Mouse (Mus musculus): ENCODE measurements around the gene Foxg1. TPM values are rescaled to one million over a fixed set of nuclear protein-coding genes. Genes with fewer than 3 reads are reported as not detected.
A peak's percentile ranks its signal among the peaks of the same experiment; 100 is the strongest.

Gene Foxg1
- polyA plus RNA-seq, 1 experiment from 2014 or later, result 0.79 TPM

- no peak for DNase-seq (ENCODE audit: low spot score)
- no peak overlapping the region for H3K4me3 ChIP-seq
- 4% methylated on average over 11 of the region's 11 CpGs for WGBS
These were observed 3.0 kb upstream of the Foxg1 start for GRCm38 (mm10) chr12:49379446-49379845.

GRCm38 (mm10) chr12:49380442-49380841 is 2.0 kb upstream of the Foxg1 start:
- no peaks in the 10 kb centered on the region for H3K36me3 ChIP-seq
- H3K27ac ChIP-seq, result no peak overlapping the region
- DNase-seq (ENCODE audit: low spot score), result no peak
- H3K4me1 ChIP-seq, result peaks cover 14% of the 10 kb centered on the region
- H3K9me3 ChIP-seq, result no peaks in the 10 kb centered on the region
- H3K27me3 ChIP-seq (ENCODE audit: insufficient read depth, poor library complexity, severe bottlenecking), result peaks cover 100% of the 10 kb centered on the region
- WGBS, result under 1% methylated on average over 4 of the region's 4 CpGs
- no peak overlapping the region for H3K4me3 ChIP-seq

More at GRCm38 (mm10) chr12:49379446-49379845, 3.0 kb upstream of the Foxg1 start:
- Histone ChIP-seq H3K36me3 (no peaks in the 10 kb centered on the region), H3K4me1 (peaks cover 11% of the 10 kb centered on the region), H3K9me3 (no peaks in the 10 kb centered on the region), H3K27ac (no peak overlapping the region), H3K27me3 (ENCODE audit: insufficient read depth, poor library complexity, severe bottlenecking) (peaks cover 100% of the 10 kb centered on the region)

GRCm38 (mm10) chr12:49381031-49381525 is 1.4 kb upstream of the Foxg1 start:
- no peak overlapping the region for H3K4me3 ChIP-seq
- 4% methylated on average over 4 of the region's 4 CpGs for WGBS

GRCm38 (mm10) chr12:49381721-49382365 is 617 bp upstream of the Foxg1 start:
- no peaks in the 10 kb centered on the region for H3K9me3 ChIP-seq
- WGBS, result under 1% methylated on average over 19 of the region's 19 CpGs
- no peak overlapping the region for H3K4me3 ChIP-seq
- peaks cover 14% of the 10 kb centered on the region for H3K4me1 ChIP-seq
- no peak overlapping the region for H3K27ac ChIP-seq
- no peak for DNase-seq (ENCODE audit: low spot score)
- H3K27me3 ChIP-seq (ENCODE audit: insufficient read depth, poor library complexity, severe bottlenecking), result peaks cover 100% of the 10 kb centered on the region
- H3K36me3 ChIP-seq, result no peaks in the 10 kb centered on the region

More at GRCm38 (mm10) chr12:49381031-49381525, 1.4 kb upstream of the Foxg1 start:
- Histone ChIP-seq H3K27me3 (ENCODE audit: insufficient read depth, poor library complexity, severe bottlenecking) (peaks cover 100% of the 10 kb centered on the region), H3K27ac (no peak overlapping the region), H3K9me3 (no peaks in the 10 kb centered on the region), H3K4me1 (peaks cover 14% of the 10 kb centered on the region), H3K36me3 (no peaks in the 10 kb centered on the region)
- DNase-seq (ENCODE audit: low spot score), result no peak

GRCm38 (mm10) chr12:49383521-49384133 is 1.2 kb downstream of the Foxg1 start:
- Histone ChIP-seq H3K4me3 (peak overlapping the region; percentile 60), H3K27me3 (ENCODE audit: insufficient read depth, poor library complexity, severe bottlenecking) (peaks cover 95% of the 10 kb centered on the region), H3K4me1 (peaks cover 14% of the 10 kb centered on the region), H3K27ac (no peak overlapping the region), H3K36me3 (no peaks in the 10 kb centered on the region), H3K9me3 (no peaks in the 10 kb centered on the region)
- DNase-seq (ENCODE audit: low spot score), result no peak
- WGBS, result under 1% methylated on average over 53 of the region's 67 CpGs

GRCm38 (mm10) chr12:49384295-49384875 is 1.9 kb downstream of the Foxg1 start:
- WGBS, result under 1% methylated on average over 59 of the region's 66 CpGs
- no peak for DNase-seq (ENCODE audit: low spot score)
- Histone ChIP-seq H3K4me1 (peaks cover 14% of the 10 kb centered on the region), H3K36me3 (no peaks in the 10 kb centered on the region), H3K9me3 (no peaks in the 10 kb centered on the region), H3K27me3 (ENCODE audit: insufficient read depth, poor library complexity, severe bottlenecking) (peaks cover 94% of the 10 kb centered on the region), H3K4me3 (peak overlapping the region; percentile 60), H3K27ac (no peak overlapping the region)

- no peak within 1 kb of the TSS for H3K27ac ChIP-seq
- 2% methylated on average over 66 of the region's 75 CpGs for WGBS
- no peak for DNase-seq (ENCODE audit: low spot score)
- H3K36me3 ChIP-seq, result no peaks in the 10 kb centered on the region
- H3K9me3 ChIP-seq, result no peaks in the 10 kb centered on the region
- peaks cover 94% of the 10 kb centered on the region for H3K27me3 ChIP-seq (ENCODE audit: insufficient read depth, poor library complexity, severe bottlenecking)
- H3K4me1 ChIP-seq, result peaks cover 14% of the 10 kb centered on the region
- H3K4me3 ChIP-seq, result peak within 1 kb of the TSS; percentile 60
These were observed 2.6 kb downstream of the Foxg1 start, which contains the start of gene Gm43517 for GRCm38 (mm10) chr12:49384876-49385630. TSS of gene Gm43517 (plus strand) at chr12:49385174.

GRCm38 (mm10) chr12:49385631-49385990 is 3.2 kb downstream of the Foxg1 start:
- Histone ChIP-seq H3K27me3 (ENCODE audit: insufficient read depth, poor library complexity, severe bottlenecking) (peaks cover 94% of the 10 kb centered on the region), H3K36me3 (no peaks in the 10 kb centered on the region), H3K4me1 (peaks cover 14% of the 10 kb centered on the region), H3K9me3 (no peaks in the 10 kb centered on the region), H3K4me3 (peak overlapping the region; percentile 60), H3K27ac (no peak overlapping the region)
- DNase-seq (ENCODE audit: low spot score), result no peak
- WGBS, result 2% methylated on average over 23 of the region's 23 CpGs

GRCm38 (mm10) chr12:49386081-49386805 is 3.8 kb downstream of the Foxg1 start:
- Histone ChIP-seq H3K4me3 (no peak overlapping the region), H3K9me3 (no peaks in the 10 kb centered on the region), H3K36me3 (no peaks in the 10 kb centered on the region), H3K27ac (no peak overlapping the region), H3K4me1 (peaks cover 16% of the 10 kb centered on the region), H3K27me3 (ENCODE audit: insufficient read depth, poor library complexity, severe bottlenecking) (peaks cover 94% of the 10 kb centered on the region)
- 16% methylated on average over 10 of the region's 10 CpGs for WGBS
- DNase-seq (ENCODE audit: low spot score), result no peak

GRCm38 (mm10) chr12:49387856-49388598 is 5.6 kb downstream of the Foxg1 start:
- no peak overlapping the region for H3K4me3 ChIP-seq
- DNase-seq (ENCODE audit: low spot score), result no peak
- no peaks in the 10 kb centered on the region for H3K36me3 ChIP-seq
- H3K27me3 ChIP-seq (ENCODE audit: insufficient read depth, poor library complexity, severe bottlenecking), result peaks cover 94% of the 10 kb centered on the region
- no peaks in the 10 kb centered on the region for H3K9me3 ChIP-seq
- 3% methylated on average over 2 of the region's 2 CpGs for WGBS
- no peak overlapping the region for H3K27ac ChIP-seq
- H3K4me1 ChIP-seq, result peaks cover 17% of the 10 kb centered on the region

GRCm38 (mm10) chr12:49389666-49390065 is 7.2 kb downstream of the Foxg1 start:
- 0 out of 2 replicates have a peak, but pooled peaks cover 6% of the 10 kb centered on the region for H3K4me1 ChIP-seq
- under 1% methylated on average over 5 of the region's 5 CpGs for WGBS
- no peak for DNase-seq (ENCODE audit: low spot score)
- H3K9me3 ChIP-seq, result no peaks in the 10 kb centered on the region
- no peak overlapping the region for H3K27ac ChIP-seq
- H3K36me3 ChIP-seq, result no peaks in the 10 kb centered on the region
- no peak overlapping the region for H3K4me3 ChIP-seq
- peaks cover 94% of the 10 kb centered on the region for H3K27me3 ChIP-seq (ENCODE audit: insufficient read depth, poor library complexity, severe bottlenecking)

- 1% methylated on average over 13 of the region's 13 CpGs for WGBS
- Histone ChIP-seq H3K9me3 (no peaks in the 10 kb centered on the region), H3K27me3 (ENCODE audit: insufficient read depth, poor library complexity, severe bottlenecking) (peaks cover 94% of the 10 kb centered on the region), H3K27ac (no peak overlapping the region), H3K36me3 (no peaks in the 10 kb centered on the region), H3K4me3 (no peak overlapping the region), H3K4me1 (0 out of 2 replicates have a peak, but pooled peaks cover 5% of the 10 kb centered on the region)
- no peak for DNase-seq (ENCODE audit: low spot score)
These were observed 7.8 kb downstream of the Foxg1 start for GRCm38 (mm10) chr12:49390257-49390656.

Data from heart, embryonic 10.5 days (tissue).